Mouse (Mus musculus): ENCODE results near the gene Tsga10. TPM values are rescaled to one million over a fixed set of nuclear protein-coding genes. Genes with fewer than 3 reads are reported as not detected.
"Not testable (repeated sequence)": the region's sequence is repeated elsewhere in the genome, so short reads cannot be mapped to it uniquely, and the experiment has no call there.

Tsga10 gene
- total RNA-seq, 4 experiments from 2014 or later: 20.1 to 29.9 (median 23.7) TPM

DNA sequence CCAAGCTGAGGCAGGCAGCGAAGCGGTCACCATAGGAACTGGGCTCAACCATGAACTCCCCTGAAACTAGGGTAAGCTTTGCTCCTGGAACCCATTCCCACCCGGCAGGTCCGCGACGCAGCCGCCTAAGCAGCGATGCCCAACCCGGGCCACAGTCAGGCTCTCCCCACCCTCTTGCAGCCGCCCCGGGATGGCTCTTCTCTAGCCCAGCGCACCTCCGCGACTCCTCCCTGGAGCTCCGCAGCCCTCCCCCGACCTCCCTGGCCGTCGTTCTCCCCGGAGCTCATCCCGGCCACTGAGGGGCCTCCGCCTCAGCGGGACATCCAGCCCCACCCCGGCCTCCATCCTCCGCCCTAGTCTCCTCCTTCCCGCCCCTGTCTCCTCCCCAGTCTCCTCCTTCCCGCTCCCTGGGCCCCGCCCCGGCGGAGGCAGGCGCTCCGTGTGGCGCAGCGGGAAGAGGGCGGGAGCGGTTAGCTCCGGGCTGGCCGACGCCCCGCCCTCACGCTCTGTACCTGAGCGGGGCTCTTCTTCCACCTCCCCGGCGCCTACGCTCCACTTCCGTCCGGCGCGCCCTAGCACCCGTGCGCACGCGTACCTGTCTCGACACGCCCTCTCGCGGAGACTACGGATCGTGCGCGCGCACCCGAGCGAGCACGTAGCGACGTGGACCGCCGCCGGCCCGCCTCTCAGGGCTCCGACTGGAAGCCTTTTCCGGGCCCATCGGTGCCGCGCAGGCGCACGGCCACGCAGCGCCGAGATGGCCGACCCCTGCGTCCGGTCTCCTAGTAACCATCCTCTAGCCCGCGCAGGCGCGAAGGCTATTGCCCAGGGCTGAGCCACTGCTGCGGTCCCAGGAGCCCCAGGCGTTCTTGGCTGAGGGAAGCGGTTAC is 1.5 kb downstream of the Tsga10 start:
- peak; percentile 99 for DNase-seq (ENCODE audit: low spot score in 2 of 2)

- no peak for DNase-seq (ENCODE audit: low spot score in 2 of 2)
Measured at GRCm38 (mm10) chr1:37850696-37851095, 15.5 kb downstream of the Tsga10 start.

- DNase-seq (ENCODE audit: low spot score in 2 of 2): no peak
Measured at GRCm38 (mm10) chr1:37846878-37847277, 19.4 kb downstream of the Tsga10 start.

DNA sequence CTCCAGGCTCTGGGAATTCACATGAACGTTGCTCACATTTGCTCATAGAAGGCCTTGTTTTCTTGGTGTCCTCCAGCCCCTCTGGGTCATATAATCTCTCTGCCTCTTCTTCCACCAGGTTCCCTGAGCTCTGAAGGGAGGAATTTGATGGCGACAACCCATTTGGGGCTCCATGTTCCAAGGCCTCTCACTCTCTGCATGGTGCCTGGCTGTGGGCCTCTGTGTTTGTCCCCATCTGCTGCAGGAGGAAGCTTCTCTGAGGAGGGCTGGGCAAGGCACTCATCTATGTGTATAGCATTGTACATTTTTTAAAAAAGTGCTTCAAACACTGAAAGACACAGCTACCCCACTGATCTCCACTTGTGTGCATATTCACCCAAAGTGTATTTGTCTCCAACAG is 34.5 kb downstream of the Tsga10 start:
- DNase-seq (ENCODE audit: low spot score in 2 of 2): no peak

DNA sequence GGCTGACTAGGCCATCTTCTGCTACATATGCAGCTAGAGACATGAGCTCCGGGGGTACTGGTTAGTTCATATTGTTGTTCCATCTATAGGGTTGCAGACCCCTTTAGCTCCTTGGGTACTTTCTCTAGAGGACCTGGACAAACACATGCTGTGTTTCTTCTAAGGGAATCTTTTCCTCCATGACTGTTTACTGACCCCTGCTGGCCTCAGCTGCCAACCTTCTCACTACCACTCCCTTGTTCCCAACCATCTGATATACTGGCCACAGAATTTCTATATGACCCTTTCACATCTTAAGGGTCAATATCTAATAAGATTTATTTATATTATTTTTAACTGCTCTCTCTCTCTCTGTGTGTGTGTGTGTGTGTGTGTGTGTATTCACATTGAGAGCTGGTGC is 63.9 kb downstream of the Tsga10 start:
- not testable (repeated sequence) for DNase-seq (ENCODE audit: low spot score in 2 of 2)

- DNase-seq (ENCODE audit: low spot score in 2 of 2): no peak
Measured at GRCm38 (mm10) chr1:37800298-37800697, 65.9 kb downstream of the Tsga10 start.

DNA sequence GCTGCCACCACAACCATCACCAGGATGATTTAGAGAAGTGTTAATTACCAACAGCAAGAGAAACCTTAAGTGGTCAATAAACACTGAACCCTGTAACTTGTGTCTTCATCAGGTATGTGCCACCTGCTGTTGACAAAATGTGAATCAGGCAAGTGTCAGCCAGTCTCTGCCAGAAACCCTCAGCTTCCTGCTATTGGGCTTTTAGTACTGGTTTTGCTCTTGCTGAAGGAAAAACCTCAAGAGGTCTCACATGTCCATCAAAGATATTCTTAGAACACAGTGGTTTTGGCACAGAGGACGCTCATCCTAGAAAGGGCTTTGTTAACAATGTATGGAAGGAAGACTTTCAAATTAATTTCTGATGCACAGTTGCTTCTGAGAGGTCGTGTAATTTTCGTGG is 66.7 kb downstream of the Tsga10 start:
- no peak for DNase-seq (ENCODE audit: low spot score in 2 of 2)

- no peak for DNase-seq (ENCODE audit: low spot score in 2 of 2)
Measured at GRCm38 (mm10) chr1:37759407-37759806, 106.8 kb downstream of the Tsga10 start.

DNA sequence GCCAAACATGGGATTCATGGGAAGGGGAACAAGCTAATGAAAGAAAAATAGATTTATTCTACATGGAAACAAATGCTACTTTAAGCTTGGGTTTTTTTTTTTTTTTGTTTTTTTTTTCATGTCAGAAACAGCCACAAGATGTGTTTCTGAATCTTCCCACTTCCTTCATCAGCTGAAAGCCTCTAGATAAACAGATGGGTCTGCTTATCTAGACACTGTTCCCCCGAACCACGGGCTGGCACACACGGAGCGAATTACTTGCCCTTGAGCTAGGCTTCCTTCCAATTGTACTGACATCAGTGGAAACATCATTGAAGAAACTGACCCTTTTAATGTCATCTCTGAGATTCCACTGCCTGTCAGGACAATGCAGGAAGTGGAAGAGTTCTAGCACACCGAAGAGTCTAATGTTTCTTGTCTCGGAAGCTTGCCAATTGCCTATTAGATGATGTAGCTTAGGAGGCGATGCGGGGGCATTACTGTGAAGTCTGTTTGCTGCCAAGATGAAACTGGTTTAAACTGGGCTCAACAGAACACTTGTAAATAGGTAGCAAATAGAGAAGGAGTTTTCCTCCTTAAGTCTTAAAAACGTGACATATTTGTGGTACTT is 121.5 kb downstream of the Tsga10 start:
- DNase-seq (ENCODE audit: low spot score in 2 of 2): peak in 1 of 2 experiments; percentile 29

DNA sequence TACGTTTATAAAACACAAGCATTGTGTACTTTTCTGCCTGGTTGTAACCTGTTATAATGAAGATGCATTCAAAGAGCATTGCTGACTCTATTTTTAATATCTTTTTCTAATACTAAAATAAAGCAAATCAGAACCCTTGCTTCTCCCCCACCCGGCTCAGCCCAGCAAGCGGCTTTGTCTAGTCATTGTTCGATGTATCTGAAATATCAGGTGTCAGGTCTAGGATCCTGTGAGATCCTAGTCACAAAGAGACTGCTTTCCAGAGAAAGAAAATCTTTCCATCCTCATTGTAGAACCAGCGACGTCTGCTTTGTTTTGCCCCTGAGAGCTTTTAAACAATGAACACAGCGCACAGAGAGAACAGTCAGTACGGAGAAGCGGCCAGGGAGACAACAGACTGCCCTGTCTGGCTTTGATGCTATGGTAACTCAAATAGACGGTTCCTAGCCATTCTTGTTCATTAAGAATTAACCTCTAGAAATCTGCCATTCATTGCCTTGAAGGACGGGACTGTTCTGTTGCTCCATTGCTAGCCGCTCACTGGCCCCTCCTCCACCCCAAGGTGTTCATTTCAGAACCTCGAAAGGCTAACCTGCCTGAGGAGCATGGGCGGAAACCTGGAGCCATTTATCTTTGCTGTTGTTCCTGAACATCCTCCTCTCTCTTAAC is 123.5 kb downstream of the Tsga10 start:
- DNase-seq (ENCODE audit: low spot score in 2 of 2): no peak

GRCm38 (mm10) chr1:37742126-37742525 is 124.1 kb downstream of the Tsga10 start:
- DNase-seq (ENCODE audit: low spot score in 2 of 2): no peak

DNA sequence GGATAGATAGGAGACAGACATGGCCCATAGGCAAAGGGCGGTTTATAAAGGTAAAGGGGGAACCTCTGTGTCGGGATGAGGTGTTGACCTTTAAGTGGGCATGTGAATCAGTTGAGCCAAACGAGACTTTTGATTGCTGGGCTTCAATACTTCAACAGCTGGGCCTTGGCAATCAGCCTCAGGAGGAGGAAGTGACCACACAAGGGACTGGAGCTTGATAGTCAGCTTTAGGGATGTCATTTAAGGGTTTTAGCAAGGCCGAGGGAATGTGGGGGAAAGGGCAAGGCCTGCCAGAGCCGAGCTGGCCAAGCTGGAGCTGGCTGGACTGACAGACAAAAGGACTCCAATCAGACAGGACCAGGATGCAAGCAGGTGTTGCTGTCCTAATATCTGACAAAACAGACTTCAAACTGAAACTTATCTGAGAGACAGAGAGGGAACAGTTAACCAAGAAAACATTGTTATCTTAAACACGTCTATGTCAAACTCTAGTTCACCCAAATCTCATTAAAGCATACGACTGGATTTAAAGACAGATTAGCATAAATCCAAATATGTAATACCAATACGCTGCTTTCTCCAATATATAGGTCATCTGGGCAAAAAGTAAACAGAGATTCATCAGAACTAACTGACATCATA is 125.9 kb downstream of the Tsga10 start:
- no peak for DNase-seq (ENCODE audit: low spot score in 2 of 2)

DNA sequence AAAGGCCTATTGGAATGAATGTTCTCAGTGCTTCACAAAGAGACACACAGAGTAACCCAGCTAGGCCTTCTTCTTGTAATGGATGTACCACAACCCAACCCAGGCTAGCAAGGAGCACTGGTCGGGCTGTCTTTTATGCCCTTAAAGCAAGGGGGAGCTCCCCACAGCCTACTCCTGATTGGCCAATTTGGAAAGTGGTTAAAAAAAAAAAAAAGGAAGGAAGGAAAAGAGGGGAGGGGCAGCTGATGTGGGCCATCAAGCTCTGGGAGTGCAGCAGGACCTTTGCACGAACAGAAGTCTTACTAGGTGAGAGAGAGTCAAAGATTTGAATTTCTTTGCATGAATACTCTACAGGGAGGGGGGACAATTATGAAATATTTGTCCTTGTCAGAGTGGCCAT is 127.3 kb downstream of the Tsga10 start:
- no peak for DNase-seq (ENCODE audit: low spot score in 2 of 2)

GRCm38 (mm10) chr1:37737045-37737444 is 129.2 kb downstream of the Tsga10 start:
- no peak for DNase-seq (ENCODE audit: low spot score in 2 of 2)

DNA sequence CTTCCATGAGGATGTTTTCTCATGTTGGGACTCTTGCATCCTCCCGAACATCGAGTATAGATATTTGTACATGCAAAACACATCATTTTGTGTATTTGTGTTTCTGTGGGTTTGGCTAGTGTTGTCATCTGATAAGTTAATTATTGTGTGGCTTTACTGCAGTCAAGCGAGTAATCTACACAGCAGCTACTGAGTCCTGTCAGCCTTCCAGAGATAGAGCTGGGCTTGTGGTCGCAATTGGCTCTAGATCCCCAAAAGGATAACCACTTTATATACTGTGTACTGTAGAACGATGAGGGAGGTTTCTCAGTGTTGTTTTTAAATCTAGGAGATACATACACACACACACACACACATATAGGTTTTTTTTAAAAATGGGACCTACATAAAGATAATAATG is 130.3 kb downstream of the Tsga10 start:
- no peak for DNase-seq (ENCODE audit: low spot score in 2 of 2)

GRCm38 (mm10) chr1:37734841-37735240 is 131.4 kb downstream of the Tsga10 start:
- DNase-seq (ENCODE audit: low spot score in 2 of 2): no peak

- no peak for DNase-seq (ENCODE audit: low spot score in 2 of 2)
Measured at GRCm38 (mm10) chr1:37729353-37729752, 136.9 kb downstream of the Tsga10 start.

DNA sequence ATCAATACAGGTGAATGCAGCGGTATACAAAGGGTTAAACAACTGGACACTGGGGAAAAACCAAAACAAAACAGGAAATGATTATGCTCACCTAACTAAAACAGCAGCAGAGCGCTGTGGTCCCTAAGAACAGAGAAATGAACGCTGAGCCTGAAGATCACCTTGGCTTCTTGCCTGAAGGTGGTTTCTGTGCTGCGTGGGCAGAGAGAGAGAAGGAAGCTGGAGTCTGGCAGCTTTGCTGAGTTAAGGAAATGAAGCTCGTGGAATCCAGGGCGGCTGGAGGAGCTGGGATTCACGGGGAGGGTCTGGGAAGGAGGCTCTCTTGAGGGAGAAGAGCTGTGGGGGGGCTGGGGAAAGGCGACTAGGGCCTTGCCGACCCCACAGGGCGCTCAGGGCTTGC is 138.2 kb downstream of the Tsga10 start:
- DNase-seq (ENCODE audit: low spot score in 2 of 2): no peak

DNA sequence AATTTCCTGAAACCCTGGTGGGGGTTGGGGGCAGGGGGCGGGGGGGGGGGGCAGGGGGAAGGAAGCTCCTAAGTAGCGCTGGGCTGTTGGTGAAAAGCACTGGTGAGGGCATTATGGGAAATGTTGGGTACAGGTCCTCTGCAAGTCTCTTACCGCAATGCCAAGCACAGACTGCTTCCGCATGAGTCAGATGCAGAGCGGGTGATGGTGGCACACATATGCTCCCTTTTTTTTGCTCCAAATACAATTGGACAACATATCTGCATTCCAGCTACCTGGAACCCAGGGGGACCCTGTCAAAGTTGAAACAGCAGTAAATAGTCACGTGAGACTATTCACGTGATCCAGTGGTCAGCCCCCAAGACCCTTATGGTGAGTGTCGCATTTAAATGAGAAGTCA is 139.0 kb downstream of the Tsga10 start:
- DNase-seq (ENCODE audit: low spot score in 2 of 2): no peak

- peak in 1 of 2 experiments; percentile 55 for DNase-seq (ENCODE audit: low spot score in 2 of 2)
Measured at GRCm38 (mm10) chr1:37726426-37726825, 139.8 kb downstream of the Tsga10 start.

DNA sequence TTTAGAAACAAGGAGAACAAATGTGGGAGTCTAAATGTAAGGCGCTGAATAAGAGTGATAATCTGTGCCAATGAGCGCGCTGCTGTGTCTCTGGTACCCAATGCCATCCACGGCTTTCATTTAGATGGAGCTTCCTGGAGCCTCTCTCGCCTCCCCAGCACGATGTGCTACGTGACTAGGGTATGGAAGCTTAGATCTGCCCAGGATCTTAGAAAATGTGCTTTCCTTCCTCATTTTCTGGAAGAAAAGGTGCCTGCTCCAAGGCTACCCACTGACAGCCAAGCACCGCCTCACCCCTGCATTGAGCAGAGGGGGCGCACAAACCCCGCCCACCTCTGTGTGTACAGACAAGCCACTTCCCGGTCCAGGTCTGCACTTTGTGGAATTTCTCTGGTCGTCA is 140.3 kb downstream of the Tsga10 start:
- DNase-seq (ENCODE audit: low spot score in 2 of 2): peak; percentile 76 to 77

- no peak for DNase-seq (ENCODE audit: low spot score in 2 of 2)
Measured at GRCm38 (mm10) chr1:37721092-37721491, 145.1 kb downstream of the Tsga10 start.

All from layer of hippocampus, adult 8-10 months (tissue).